Mouse (Mus musculus): ENCODE results near the gene Kcnb1. TPM values are rescaled to one million over a fixed set of nuclear protein-coding genes. Genes with fewer than 3 reads are reported as not detected.

The Kcnb1 gene
- polyA plus RNA-seq, 1 experiment, result not detected

GRCm38 (mm10) chr2:167123936-167124335 is 66.0 kb downstream of the Kcnb1 start:
- no peaks in the 10 kb centered on the region for H3K79me2 ChIP-seq (ENCODE audit: control insufficient read depth, insufficient read depth)
- no peak for TF ChIP-seq CTCF (IDR thresholded peaks at IDR 0.05; ENCODE audit: control insufficient read depth, insufficient read depth, insufficient read length)
- TF ChIP-seq FOSL1 (IDR thresholded peaks at IDR 0.05; ENCODE audit: insufficient read depth, low read length, poor library complexity, severe bottlenecking), result no peak
- TF ChIP-seq USF1 (IDR thresholded peaks at IDR 0.05; ENCODE audit: low read depth), result no peak
- TF ChIP-seq CEBPB (IDR thresholded peaks at IDR 0.05; ENCODE audit: low read depth), result no peak
- no peak for TF ChIP-seq MYOG (IDR thresholded peaks at IDR 0.05; ENCODE audit: control insufficient read depth, extremely low read depth, insufficient read length)
- TF ChIP-seq MAX (IDR thresholded peaks at IDR 0.05), result no peak
- no peak for TF ChIP-seq MYOD1 (IDR thresholded peaks at IDR 0.05; ENCODE audit: control insufficient read depth, insufficient read length, low read depth)
- no peaks in the 10 kb centered on the region for H3K79me3 ChIP-seq (ENCODE audit: low read depth)
- H3K36me3 ChIP-seq (ENCODE audit: control insufficient read depth, insufficient read depth), result no peaks in the 10 kb centered on the region
- H3K4me3 ChIP-seq (ENCODE audit: insufficient read depth, poor library complexity, severe bottlenecking), result no peak overlapping the region
- no peak overlapping the region for H3ac ChIP-seq (ENCODE audit: control insufficient read depth, insufficient read length, low read depth)
- H3K27me3 ChIP-seq (ENCODE audit: control insufficient read depth, insufficient read depth, insufficient read length), result peaks cover 49% of the 10 kb centered on the region

GRCm38 (mm10) chr2:167122737-167123136 is 67.2 kb downstream of the Kcnb1 start:
- Histone ChIP-seq H3ac (ENCODE audit: control insufficient read depth, insufficient read length, low read depth) (no peak overlapping the region), H3K27me3 (ENCODE audit: control insufficient read depth, insufficient read depth, insufficient read length) (peaks cover 56% of the 10 kb centered on the region), H3K36me3 (ENCODE audit: control insufficient read depth, insufficient read depth) (no peaks in the 10 kb centered on the region), H3K79me3 (ENCODE audit: low read depth) (no peaks in the 10 kb centered on the region), H3K79me2 (ENCODE audit: control insufficient read depth, insufficient read depth) (no peaks in the 10 kb centered on the region), H3K4me3 (ENCODE audit: insufficient read depth, poor library complexity, severe bottlenecking) (no peak overlapping the region)
- TF ChIP-seq CTCF (IDR thresholded peaks at IDR 0.05; ENCODE audit: control insufficient read depth, insufficient read depth, insufficient read length), result no peak
- no peak for TF ChIP-seq MYOD1 (IDR thresholded peaks at IDR 0.05; ENCODE audit: control insufficient read depth, insufficient read length, low read depth)
- no peak for TF ChIP-seq FOSL1 (IDR thresholded peaks at IDR 0.05; ENCODE audit: insufficient read depth, low read length, poor library complexity, severe bottlenecking)
- TF ChIP-seq USF1 (IDR thresholded peaks at IDR 0.05; ENCODE audit: low read depth), result no peak
- TF ChIP-seq CEBPB (IDR thresholded peaks at IDR 0.05; ENCODE audit: low read depth), result no peak
- no peak for TF ChIP-seq MAX (IDR thresholded peaks at IDR 0.05)

GRCm38 (mm10) chr2:167121996-167122395 is 68.0 kb downstream of the Kcnb1 start:
- Histone ChIP-seq H3K4me3 (ENCODE audit: insufficient read depth, poor library complexity, severe bottlenecking) (no peak overlapping the region), H3K36me3 (ENCODE audit: control insufficient read depth, insufficient read depth) (no peaks in the 10 kb centered on the region), H3K79me2 (ENCODE audit: control insufficient read depth, insufficient read depth) (no peaks in the 10 kb centered on the region), H3K79me3 (ENCODE audit: low read depth) (no peaks in the 10 kb centered on the region), H3K27me3 (ENCODE audit: control insufficient read depth, insufficient read depth, insufficient read length) (peaks cover 61% of the 10 kb centered on the region), H3ac (ENCODE audit: control insufficient read depth, insufficient read length, low read depth) (no peak overlapping the region)
- TF ChIP-seq CEBPB (IDR thresholded peaks at IDR 0.05; ENCODE audit: low read depth) (no peak), CTCF (IDR thresholded peaks at IDR 0.05; ENCODE audit: control insufficient read depth, insufficient read depth, insufficient read length) (no peak)

- H3K79me3 ChIP-seq (ENCODE audit: low read depth), result no peaks in the 10 kb centered on the region
- TF ChIP-seq CEBPB (IDR thresholded peaks at IDR 0.05; ENCODE audit: low read depth) (no peak), CTCF (IDR thresholded peaks at IDR 0.05; ENCODE audit: control insufficient read depth, insufficient read depth, insufficient read length) (no peak), MYOG (IDR thresholded peaks at IDR 0.05; ENCODE audit: control insufficient read depth, extremely low read depth, insufficient read length) (no peak), MAX (IDR thresholded peaks at IDR 0.05) (no peak), MYOD1 (IDR thresholded peaks at IDR 0.05; ENCODE audit: control insufficient read depth, insufficient read length, low read depth) (no peak), FOSL1 (IDR thresholded peaks at IDR 0.05; ENCODE audit: insufficient read depth, low read length, poor library complexity, severe bottlenecking) (no peak), USF1 (IDR thresholded peaks at IDR 0.05; ENCODE audit: low read depth) (no peak)
- no peaks in the 10 kb centered on the region for H3K79me2 ChIP-seq (ENCODE audit: control insufficient read depth, insufficient read depth)
- H3K27me3 ChIP-seq (ENCODE audit: control insufficient read depth, insufficient read depth, insufficient read length), result peaks cover 66% of the 10 kb centered on the region
- H3K36me3 ChIP-seq (ENCODE audit: control insufficient read depth, insufficient read depth), result no peaks in the 10 kb centered on the region
- H3K4me3 ChIP-seq (ENCODE audit: insufficient read depth, poor library complexity, severe bottlenecking), result no peak overlapping the region
- H3ac ChIP-seq (ENCODE audit: control insufficient read depth, insufficient read length, low read depth), result no peak overlapping the region
Observed at GRCm38 (mm10) chr2:167121228-167121627, 68.7 kb downstream of the Kcnb1 start.

- TF ChIP-seq MYOG (IDR thresholded peaks at IDR 0.05; ENCODE audit: control insufficient read depth, extremely low read depth, insufficient read length), result no peak
- TF ChIP-seq MYOD1 (IDR thresholded peaks at IDR 0.05; ENCODE audit: control insufficient read depth, insufficient read length, low read depth), result no peak
- TF ChIP-seq CEBPB (IDR thresholded peaks at IDR 0.05; ENCODE audit: low read depth), result no peak
- no peak for TF ChIP-seq USF1 (IDR thresholded peaks at IDR 0.05; ENCODE audit: low read depth)
- no peak for TF ChIP-seq CTCF (IDR thresholded peaks at IDR 0.05; ENCODE audit: control insufficient read depth, insufficient read depth, insufficient read length)
- no peak for TF ChIP-seq MAX (IDR thresholded peaks at IDR 0.05)
- no peak for TF ChIP-seq FOSL1 (IDR thresholded peaks at IDR 0.05; ENCODE audit: insufficient read depth, low read length, poor library complexity, severe bottlenecking)
- Histone ChIP-seq H3ac (ENCODE audit: control insufficient read depth, insufficient read length, low read depth) (no peak overlapping the region), H3K79me3 (ENCODE audit: low read depth) (no peaks in the 10 kb centered on the region), H3K4me3 (ENCODE audit: insufficient read depth, poor library complexity, severe bottlenecking) (no peak overlapping the region), H3K27me3 (ENCODE audit: control insufficient read depth, insufficient read depth, insufficient read length) (peaks cover 64% of the 10 kb centered on the region), H3K79me2 (ENCODE audit: control insufficient read depth, insufficient read depth) (no peaks in the 10 kb centered on the region), H3K36me3 (ENCODE audit: control insufficient read depth, insufficient read depth) (no peaks in the 10 kb centered on the region)
Observed at GRCm38 (mm10) chr2:167120186-167120830, 69.6 kb downstream of the Kcnb1 start.

- Histone ChIP-seq H3K27me3 (ENCODE audit: control insufficient read depth, insufficient read depth, insufficient read length) (peaks cover 58% of the 10 kb centered on the region), H3ac (ENCODE audit: control insufficient read depth, insufficient read length, low read depth) (no peak overlapping the region), H3K79me2 (ENCODE audit: control insufficient read depth, insufficient read depth) (no peaks in the 10 kb centered on the region), H3K4me3 (ENCODE audit: insufficient read depth, poor library complexity, severe bottlenecking) (no peak overlapping the region), H3K36me3 (ENCODE audit: control insufficient read depth, insufficient read depth) (no peaks in the 10 kb centered on the region), H3K79me3 (ENCODE audit: low read depth) (no peaks in the 10 kb centered on the region)
- TF ChIP-seq CTCF (IDR thresholded peaks at IDR 0.05; ENCODE audit: control insufficient read depth, insufficient read depth, insufficient read length) (no peak), USF1 (IDR thresholded peaks at IDR 0.05; ENCODE audit: low read depth) (no peak), CEBPB (IDR thresholded peaks at IDR 0.05; ENCODE audit: low read depth) (no peak), MYOG (IDR thresholded peaks at IDR 0.05; ENCODE audit: control insufficient read depth, extremely low read depth, insufficient read length) (no peak), MYOD1 (IDR thresholded peaks at IDR 0.05; ENCODE audit: control insufficient read depth, insufficient read length, low read depth) (no peak), FOSL1 (IDR thresholded peaks at IDR 0.05; ENCODE audit: insufficient read depth, low read length, poor library complexity, severe bottlenecking) (no peak), MAX (IDR thresholded peaks at IDR 0.05) (no peak)
Observed at GRCm38 (mm10) chr2:167118046-167118445, 71.9 kb downstream of the Kcnb1 start.
